7 mouse cellular contexts compared by ENCODE assay signal in genomic region chr4:46451240-46451757, GRCm38 (mm10). TPM values are rescaled to one million over a fixed set of nuclear protein-coding genes. Genes with fewer than 3 reads are reported as not detected.
DNase-seq lines count a peak whose midpoint lies in the region; ATAC-seq and TF ChIP-seq lines count a peak whose summit lies in the region.

No protein-coding gene starts in this region.

- TF ChIP-seq CTCF in spleen, adult 2 months (IDR thresholded peaks at IDR 0.05; ENCODE audit: extremely low read depth, insufficient read depth, insufficient read length, insufficient replicate concordance), result no peak

- peak; percentile 90 for DNase-seq in adrenal gland, adult 2 months
- peak; percentile 55 for DNase-seq in embryo, embryonic 10.5 days (ENCODE audit: low spot score)
- peak; percentile 59 to 76 for DNase-seq in gastrocnemius, postnatal 4 days (ENCODE audit: low spot score in 2 of 2)
- DNase-seq in kidney, adult 11 months, result peak; percentile 71
- peak; percentile 43 to 73 for DNase-seq in spleen, adult 2 months (ENCODE audit: low read depth in 1 of 2, low spot score in 2 of 2)

- H3K36me3 ChIP-seq in limb, embryonic 12.5 days, result no peaks in the 10 kb centered on the region
- no peaks in the 10 kb centered on the region for H3K36me3 ChIP-seq in midbrain, embryonic 15.5 days (replicated peaks)
- no peaks in the 10 kb centered on the region for H3K36me3 ChIP-seq in spleen, adult 2 months (ENCODE audit: control insufficient read depth, insufficient read depth, low read length)

- WGBS in limb, embryonic 12.5 days, result under 1% methylated on average over 68 of the region's 70 CpGs
- under 1% methylated on average over 56 of the region's 70 CpGs for WGBS in midbrain, embryonic 15.5 days
- 1% methylated on average over 59 of the region's 70 CpGs for WGBS in spleen, adult 2 months

- TF ChIP-seq POLR2A in spleen, adult 2 months (IDR thresholded peaks at IDR 0.05; ENCODE audit: low read depth, low read length), result no peak; the same call in 1 of the 2 replicates

- peaks cover 27% of the 10 kb centered on the region for H3K4me1 ChIP-seq in limb, embryonic 12.5 days (replicated peaks)
- H3K4me1 ChIP-seq in midbrain, embryonic 15.5 days, result peaks cover 30% of the 10 kb centered on the region
- peaks cover 12% of the 10 kb centered on the region; the same call in 1 of the 2 replicates for H3K4me1 ChIP-seq in spleen, adult 2 months (ENCODE audit: control insufficient read depth, insufficient read depth, insufficient read length)

- H3K4me3 ChIP-seq in limb, embryonic 12.5 days (replicated peaks), result peak overlapping the region; percentile 95
- H3K4me3 ChIP-seq in midbrain, embryonic 15.5 days, result peak overlapping the region; percentile 89
- H3K4me3 ChIP-seq in spleen, adult 2 months (ENCODE audit: extremely low read depth, insufficient read depth, insufficient read length), result peak overlapping the region; percentile 86

- H3K9ac ChIP-seq in limb, embryonic 12.5 days (replicated peaks), result peak overlapping the region; percentile 99
- peak overlapping the region; percentile 94 for H3K9ac ChIP-seq in midbrain, embryonic 15.5 days

- H3K27me3 ChIP-seq in limb, embryonic 12.5 days, result no peaks in the 10 kb centered on the region
- H3K27me3 ChIP-seq in midbrain, embryonic 15.5 days (replicated peaks), result no peaks in the 10 kb centered on the region
- no peaks in the 10 kb centered on the region for H3K27me3 ChIP-seq in spleen, adult 2 months (ENCODE audit: control insufficient read depth, insufficient read depth, low read length)

- ATAC-seq in limb, embryonic 12.5 days (ENCODE audit: insufficient number of reproducible peaks, insufficient read depth, low FRiP score, low TSS enrichment, low read depth), result peak; percentile 32
- ATAC-seq in midbrain, embryonic 15.5 days (replicated peaks), result peak; percentile 61

- H3K27ac ChIP-seq in limb, embryonic 12.5 days, result peak overlapping the region; percentile 100
- peak overlapping the region; percentile 98 for H3K27ac ChIP-seq in midbrain, embryonic 15.5 days
- H3K27ac ChIP-seq in spleen, adult 2 months (ENCODE audit: insufficient read depth, low read length), result peak overlapping the region; percentile 98

- H3K9me3 ChIP-seq in limb, embryonic 12.5 days, result no peaks in the 10 kb centered on the region
- H3K9me3 ChIP-seq in midbrain, embryonic 15.5 days, result no peaks in the 10 kb centered on the region

- peak overlapping the region; percentile 79 for H3K4me2 ChIP-seq in limb, embryonic 12.5 days
- H3K4me2 ChIP-seq in midbrain, embryonic 15.5 days, result peak overlapping the region; percentile 76

RNA-seq across cellular contexts. Expression of gene Anp32b, which starts 0.6 kb away (rescaled TPM):
- total RNA-seq in adrenal gland, adult 2 months (2021), result 100 to 1,000 TPM; 103 to 121 TPM
- 56.8 and 73.6 TPM in 2 replicates for polyA plus RNA-seq in adrenal gland, adult 2 months (2012; rRNA removed)
- total RNA-seq in gastrocnemius, postnatal 4 days (2021), result 100 to 1,000 TPM; 121 to 131 TPM
- polyA plus RNA-seq in limb, embryonic 12.5 days (2016; fragmentation: Nextera tagmentation; extraction: Ambion mirVana), result 362 and 372 TPM in 2 replicates
- polyA plus RNA-seq in midbrain, embryonic 15.5 days (2015; fragmentation: Nextera tagmentation; extraction: Ambion mirVana), result 72.3 and 74.4 TPM in 2 replicates
- 19.1 and 26.6 TPM in 2 replicates for polyA plus RNA-seq in spleen, adult 2 months (2012; rRNA removed)

RNA-seq across cellular contexts. Expression of gene Nans, which starts 37.7 kb away (rescaled TPM):
- total RNA-seq in adrenal gland, adult 2 months (2021), result 10 to 100 TPM; 38.4 to 42.5 TPM
- polyA plus RNA-seq in adrenal gland, adult 2 months (2012; rRNA removed), result 13.7 and 16.0 TPM in 2 replicates
- total RNA-seq in gastrocnemius, postnatal 4 days (2021), result 10 to 100 TPM; 54.0 to 60.9 TPM
- 91.0 and 91.7 TPM in 2 replicates for polyA plus RNA-seq in limb, embryonic 12.5 days (2016; fragmentation: Nextera tagmentation; extraction: Ambion mirVana)
- polyA plus RNA-seq in midbrain, embryonic 15.5 days (2015; fragmentation: Nextera tagmentation; extraction: Ambion mirVana), result 69.8 and 76.2 TPM in 2 replicates
- polyA plus RNA-seq in spleen, adult 2 months (2012; rRNA removed), result 19.7 and 22.6 TPM in 2 replicates

RNA-seq across cellular contexts. Expression of gene Hemgn, which starts 38.0 kb away (rescaled TPM):
- not detected for total RNA-seq in adrenal gland, adult 2 months (2021)
- not detected in 2 replicates for polyA plus RNA-seq in adrenal gland, adult 2 months (2012; rRNA removed)
- total RNA-seq in gastrocnemius, postnatal 4 days (2021), result under 1 TPM in 1 of 2 experiments, not detected in 1; 0.54 TPM
- polyA plus RNA-seq in limb, embryonic 12.5 days (2016; fragmentation: Nextera tagmentation; extraction: Ambion mirVana), result 2.6 and 2.7 TPM in 2 replicates
- polyA plus RNA-seq in midbrain, embryonic 15.5 days (2015; fragmentation: Nextera tagmentation; extraction: Ambion mirVana), result 0.14 and 0.59 TPM in 2 replicates
- 8.6 and 9.8 TPM in 2 replicates for polyA plus RNA-seq in spleen, adult 2 months (2012; rRNA removed)

Comparison
In these comparisons a context has a peak if more than half of its experiments do, and no peak if none do; other contexts are left out.
1. Peak in every context shown above with its lines: DNase-seq, ATAC-seq, H3K4me3 ChIP-seq and H3K27ac ChIP-seq.